Mouse (Mus musculus) thymus, adult 2 months (tissue): Measurements from ENCODE around the gene B4galnt2. TPM values are rescaled to one million over a fixed set of nuclear protein-coding genes. Genes with fewer than 3 reads are reported as not detected.
"Not testable (repeated sequence)": the region's sequence is repeated elsewhere in the genome, so short reads cannot be mapped to it uniquely, and the experiment has no call there.

Experiments used
- DNase-seq: peaks from one replicate; pipeline ENCODE4 v3.0.0; 2021
- H3K27ac ChIP-seq: fragments of 200-500 bp; 2 replicates; pipeline ENCODE4 v1.5.1; 2012; ENCODE audit warnings: low read length, control low read depth; ENCODE audit not compliant: control insufficient read depth, insufficient read depth
- H3K27me3 ChIP-seq: fragments of 200-500 bp; 2 replicates; pipeline ENCODE4 v1.6.1; 2012; ENCODE audit warnings: mild to moderate bottlenecking, low read length, moderate library complexity, mixed read lengths; ENCODE audit not compliant: control insufficient read depth, insufficient read depth
- H3K36me3 ChIP-seq: fragments of 200-500 bp; 2 replicates; pipeline ENCODE4 v1.6.1; 2012; ENCODE audit warnings: mild to moderate bottlenecking, low read length, moderate library complexity; ENCODE audit not compliant: control insufficient read depth, insufficient read depth
- H3K4me1 ChIP-seq: fragments of 200-500 bp; replicated peaks from 2 replicates; pipeline ENCODE4 v1.6.1; 2012; ENCODE audit warnings: low read length; ENCODE audit not compliant: control insufficient read depth, insufficient read depth
- H3K4me3 ChIP-seq: fragments of 200-500 bp; 2 replicates; pipeline ENCODE4 v1.5.1; 2012; ENCODE audit warnings: mild to moderate bottlenecking, low read length, control low read depth, moderate library complexity; ENCODE audit not compliant: control insufficient read depth, insufficient read depth
- CTCF ChIP-seq: fragments of 200-500 bp; IDR thresholded peaks from 2 replicates; pipeline ENCODE4 v1.5.1; 2012; ENCODE audit warnings: mild to moderate bottlenecking, control low read depth, low read length, moderate library complexity, borderline replicate concordance; ENCODE audit not compliant: control insufficient read depth, poor library complexity, insufficient read depth; ENCODE audit errors: extremely low read depth
- POLR2A ChIP-seq: fragments of 200-500 bp; IDR thresholded peaks from 2 replicates; pipeline ENCODE4 v1.6.1; 2012; ENCODE audit warnings: mild to moderate bottlenecking, low read length, control low read depth, moderate library complexity; ENCODE audit not compliant: control insufficient read depth, poor library complexity, insufficient read depth; ENCODE audit errors: extremely low read depth
- WGBS: fragments of 180-500 bp; shearing (Covaris S2); methylation state at CpG from one replicate; pipeline ENCODE4 v1.1.7; 2018; 5-methylcytosine and 5-hydroxymethylcytosine counted together
- polyA plus RNA-seq: library from polyadenylated mRNA; depleted of rRNA; stranded (reverse); fragments of >200 nt; gene quantifications from 2 replicates; pipeline ENCODE4 v1.2.3, GENCODE M21; 2012

The B4galnt2 gene
- polyA plus RNA-seq, 1 experiment = not detected

DNA sequence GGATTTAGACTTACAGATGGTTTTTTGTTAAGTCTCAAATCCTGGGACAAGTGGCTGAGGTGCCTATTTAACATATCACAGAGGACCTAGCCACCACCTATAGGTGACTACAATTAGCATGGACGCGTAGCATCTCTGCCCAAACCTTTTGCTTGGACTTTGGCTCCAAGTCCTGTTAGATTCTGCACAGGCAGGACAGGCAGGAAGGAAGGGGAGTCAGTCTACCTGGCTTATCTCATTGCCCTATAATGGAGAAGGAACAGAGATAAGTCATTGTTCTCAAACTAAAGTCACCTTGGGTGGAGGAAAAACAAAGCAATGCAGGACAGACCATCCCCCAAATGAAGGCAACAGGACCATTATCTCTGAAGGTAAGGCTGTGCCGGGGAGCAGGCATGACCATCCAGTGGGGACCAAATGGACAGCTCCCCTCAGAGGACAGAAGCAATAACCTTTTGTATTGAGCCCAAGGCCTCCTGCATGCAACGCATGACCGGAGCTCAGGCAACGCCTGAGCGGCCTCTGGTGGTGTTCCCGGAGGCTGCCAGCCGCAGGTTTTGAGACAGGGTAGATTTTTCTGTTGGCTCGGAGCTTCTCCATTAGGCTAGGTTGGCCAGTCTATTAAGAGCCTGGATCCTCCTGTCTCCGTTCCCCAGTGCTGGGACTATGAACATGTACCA, 25.3 kb upstream of the B4galnt2 start:
- Histone ChIP-seq H3K4me1 (no peaks in the 10 kb centered on the region), H3K27ac (no peak overlapping the region), H3K27me3 (no peaks in the 10 kb centered on the region), H3K36me3 (no peaks in the 10 kb centered on the region), H3K4me3 (no peak overlapping the region)
- no peak for TF ChIP-seq POLR2A
- 0 out of 2 replicates have a peak, but pooled peaks have one; percentile 20 for TF ChIP-seq CTCF
- DNase-seq = no peak
- 37% methylated on average over 11 of the region's 11 CpGs for WGBS

DNA sequence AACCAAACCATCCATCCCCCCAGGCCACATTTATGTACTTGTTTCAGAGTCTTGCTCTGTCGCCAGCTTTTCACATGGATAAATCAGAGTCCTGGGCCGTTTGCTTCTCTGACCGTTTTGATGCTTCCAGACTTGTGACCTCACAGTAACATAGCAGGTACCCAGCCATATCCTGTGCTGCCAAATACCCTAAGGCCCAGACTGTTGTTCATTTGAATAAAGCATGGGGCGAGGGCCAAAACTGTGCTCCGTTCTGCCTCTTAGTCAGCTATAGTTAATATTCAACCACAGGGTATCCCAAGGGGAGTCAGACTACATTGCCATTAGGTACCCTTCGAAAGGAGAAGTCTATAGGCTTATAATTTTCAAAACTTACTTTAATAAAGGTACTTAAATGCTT, 21.7 kb upstream of the B4galnt2 start:
- TF ChIP-seq CTCF = no peak
- no peak for TF ChIP-seq POLR2A
- Histone ChIP-seq H3K4me3 (no peak overlapping the region), H3K27ac (no peak overlapping the region), H3K4me1 (no peaks in the 10 kb centered on the region), H3K27me3 (no peaks in the 10 kb centered on the region), H3K36me3 (no peaks in the 10 kb centered on the region)
- 90% methylated on average over 6 of the region's 6 CpGs for WGBS
- DNase-seq = no peak

DNA sequence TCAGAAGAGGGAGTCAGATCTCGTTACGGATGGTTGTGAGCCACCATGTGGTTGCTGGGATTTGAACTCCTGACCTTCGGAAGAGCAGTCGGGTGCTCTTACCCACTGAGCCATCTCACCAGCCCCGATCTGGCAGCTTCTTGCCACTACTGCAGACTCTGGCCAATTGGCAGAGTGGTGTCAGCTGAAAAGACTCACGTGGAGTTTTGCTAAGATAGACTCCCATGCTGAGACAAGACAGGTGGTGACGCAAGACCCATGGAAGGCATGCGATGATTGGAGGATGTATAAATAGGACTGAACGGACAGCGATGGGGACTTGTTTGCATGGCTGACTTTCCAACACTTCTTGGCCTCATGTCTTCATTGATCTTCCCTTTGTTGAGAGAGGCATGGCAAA, 17.5 kb upstream of the B4galnt2 start:
- H3K36me3 ChIP-seq, H3K4me3 ChIP-seq, H3K4me1 ChIP-seq, H3K27ac ChIP-seq, DNase-seq, H3K27me3 ChIP-seq: not testable (repeated sequence)
- 98% methylated on average over 8 of the region's 10 CpGs for WGBS

DNA sequence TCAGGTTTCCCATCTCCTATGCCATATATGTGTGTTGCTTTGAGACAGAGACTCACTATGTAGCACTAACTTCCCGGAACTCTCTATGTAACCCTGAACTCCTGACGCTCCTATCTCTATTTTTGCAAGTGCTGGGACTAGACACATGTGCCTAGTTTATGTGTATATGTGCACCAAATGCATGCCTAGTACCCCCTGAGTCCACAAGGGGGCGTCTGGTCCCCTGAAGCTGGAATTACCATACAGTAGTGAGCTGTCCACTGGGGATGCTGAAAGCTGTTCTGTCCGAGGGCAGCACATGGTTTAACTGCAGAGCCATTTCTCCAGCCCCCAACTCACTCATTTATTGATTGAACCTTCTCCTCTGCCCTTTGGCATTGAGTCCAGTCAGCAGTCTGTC, 11.7 kb upstream of the B4galnt2 start:
- no peak for DNase-seq
- WGBS = 86% methylated on average over 4 of the region's 4 CpGs
- Histone ChIP-seq H3K4me3 (no peak overlapping the region), H3K27me3 (no peaks in the 10 kb centered on the region), H3K4me1 (no peaks in the 10 kb centered on the region), H3K27ac (no peak overlapping the region), H3K36me3 (no peaks in the 10 kb centered on the region)
- TF ChIP-seq CTCF = no peak
- TF ChIP-seq POLR2A = no peak

DNA sequence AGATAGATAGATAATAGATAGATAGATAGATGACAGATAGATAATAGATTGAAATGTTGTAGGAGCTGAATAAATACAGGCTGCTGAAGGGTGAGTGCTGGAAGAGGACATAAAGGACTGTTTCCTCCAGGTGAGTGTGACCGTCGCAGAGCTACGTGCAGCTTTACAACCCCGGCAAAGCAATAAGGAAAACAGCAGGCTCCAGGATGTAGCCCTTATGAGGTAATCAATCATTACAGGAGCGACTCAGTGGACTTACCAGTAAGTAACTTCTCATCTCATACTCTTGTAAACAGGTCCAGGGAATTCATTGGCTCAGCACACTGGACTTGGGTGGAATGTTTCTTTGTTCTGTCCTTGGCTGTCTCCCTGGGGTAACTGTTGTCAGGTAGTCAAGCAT, 11.3 kb upstream of the B4galnt2 start:
- Histone ChIP-seq H3K4me3 (no peak overlapping the region), H3K4me1 (no peaks in the 10 kb centered on the region), H3K27ac (no peak overlapping the region), H3K27me3 (no peaks in the 10 kb centered on the region), H3K36me3 (no peaks in the 10 kb centered on the region)
- no peak for DNase-seq
- WGBS = 96% methylated on average over 5 of the region's 5 CpGs
- TF ChIP-seq CTCF (no peak), POLR2A (no peak)

DNA sequence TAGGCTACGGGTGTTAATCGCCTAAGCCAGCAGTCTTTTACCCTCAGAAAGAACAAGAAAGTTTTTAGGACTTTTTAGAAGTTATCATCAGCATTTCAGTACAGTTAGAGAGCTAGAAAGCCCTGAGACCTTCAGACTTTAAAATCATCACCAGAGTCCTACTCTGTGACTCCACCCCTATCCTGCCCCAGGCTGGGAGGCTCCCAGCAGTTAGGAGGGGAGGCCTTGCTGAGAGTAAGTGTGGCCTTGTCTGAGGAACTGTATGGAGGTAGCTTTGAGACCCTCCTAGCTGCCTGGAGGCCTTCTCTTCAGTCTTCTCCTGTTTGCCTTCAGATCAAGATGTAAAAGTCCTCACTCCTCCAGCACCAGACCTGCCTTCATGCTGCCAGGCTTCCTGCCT, 9.5 kb upstream of the B4galnt2 start:
- H3K27me3 ChIP-seq = no peaks in the 10 kb centered on the region
- no peak overlapping the region for H3K27ac ChIP-seq
- H3K4me1 ChIP-seq = no peaks in the 10 kb centered on the region
- TF ChIP-seq POLR2A (no peak), CTCF (no peak)
- no peak overlapping the region for H3K4me3 ChIP-seq
- H3K36me3 ChIP-seq = no peaks in the 10 kb centered on the region
- DNase-seq = no peak
- 94% methylated on average over 2 of the region's 2 CpGs for WGBS

DNA sequence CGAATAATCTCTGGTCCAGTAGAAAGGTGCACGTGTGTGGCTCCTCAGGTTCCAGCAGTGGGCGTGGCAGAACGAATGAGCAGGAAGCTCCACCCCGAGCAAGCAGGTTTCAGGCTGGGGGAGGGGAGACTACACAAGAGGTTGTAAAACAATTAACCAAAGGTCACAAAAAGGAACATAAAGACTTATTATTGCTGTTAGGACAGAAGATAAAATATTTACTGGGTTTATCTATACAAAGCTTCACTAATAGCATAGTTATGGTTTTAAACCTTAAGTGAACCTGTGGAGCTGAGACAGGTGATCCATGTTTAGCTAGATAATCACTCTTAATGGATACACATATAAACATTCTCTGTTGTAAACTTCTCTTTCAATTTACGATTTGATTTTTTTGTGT, 8.8 kb upstream of the B4galnt2 start:
- DNase-seq, H3K4me3 ChIP-seq, H3K36me3 ChIP-seq, H3K4me1 ChIP-seq, H3K27me3 ChIP-seq, H3K27ac ChIP-seq: not testable (repeated sequence)
- 13% methylated on average over 4 of the region's 6 CpGs for WGBS
